Mouse (Mus musculus): ENCODE measurements around the gene Uso1.

GRCm38 (mm10) chr5:92127141-92127625 is 10.6 kb upstream of the Uso1 start:
- TF ChIP-seq CTCF (IDR thresholded peaks at IDR 0.05; ENCODE audit: extremely low read depth, insufficient read length, insufficient replicate concordance, low read depth, low read length) (no peak), POLR2A (IDR thresholded peaks at IDR 0.05; ENCODE audit: low read depth, low read length) (no peak)

All from small intestine, adult 2 months (tissue).